Mouse (Mus musculus): ENCODE measurements around the gene Thap8.
"Not testable (repeated sequence)": the region's sequence is repeated elsewhere in the genome, so short reads cannot be mapped to it uniquely, and the experiment has no call there.

Gene Thap8

GRCm38 (mm10) chr7:30279951-30280669, at the start of gene Thap8, which contains the start of gene Wdr62:
Gene Thap8, plus strand, starts transcription at chr7:30280094.
Gene Wdr62, minus strand, starts transcription at chr7:30280419.
- DNase-seq (ENCODE audit: low spot score): peak; percentile 93

GRCm38 (mm10) chr7:30231328-30231668, 48.6 kb upstream of the Thap8 start:
- no peak for DNase-seq (ENCODE audit: low spot score)

- DNase-seq (ENCODE audit: low spot score): peak; percentile 98
Measured at GRCm38 (mm10) chr7:30231669-30232454, 48.0 kb upstream of the Thap8 start, which contains the start of the genes Polr2i and Tbcb. Gene Polr2i, plus strand, starts transcription at chr7:30231948. Gene Tbcb, minus strand, starts transcription at chr7:30232272.

- peak; percentile 88 for DNase-seq (ENCODE audit: low spot score)
Measured at GRCm38 (mm10) chr7:30232631-30233148, 47.2 kb upstream of the Thap8 start.

GRCm38 (mm10) chr7:30233387-30233786, 46.5 kb upstream of the Thap8 start:
- DNase-seq (ENCODE audit: low spot score): peak; percentile 70

- DNase-seq (ENCODE audit: low spot score): no peak
Measured at GRCm38 (mm10) chr7:30234276-30234858, 45.5 kb upstream of the Thap8 start.

- no peak for DNase-seq (ENCODE audit: low spot score)
Measured at GRCm38 (mm10) chr7:30235091-30235490, 44.8 kb upstream of the Thap8 start.

GRCm38 (mm10) chr7:30235625-30236024, 44.3 kb upstream of the Thap8 start, which contains the start of gene Ovol3:
Gene Ovol3, minus strand, starts transcription at chr7:30235725.
- no peak for DNase-seq (ENCODE audit: low spot score)

GRCm38 (mm10) chr7:30237374-30237773, 42.5 kb upstream of the Thap8 start:
- not testable (repeated sequence) for DNase-seq (ENCODE audit: low spot score)

GRCm38 (mm10) chr7:30251956-30252954, 27.6 kb upstream of the Thap8 start:
- DNase-seq (ENCODE audit: low spot score): peak; percentile 68

GRCm38 (mm10) chr7:30265041-30265440, 14.9 kb upstream of the Thap8 start:
- no peak for DNase-seq (ENCODE audit: low spot score)

GRCm38 (mm10) chr7:30265531-30265930, 14.4 kb upstream of the Thap8 start:
- no peak for DNase-seq (ENCODE audit: low spot score)

- no peak for DNase-seq (ENCODE audit: low spot score)
Measured at GRCm38 (mm10) chr7:30265935-30266334, 14.0 kb upstream of the Thap8 start.

GRCm38 (mm10) chr7:30266780-30267179, 13.1 kb upstream of the Thap8 start:
- no peak for DNase-seq (ENCODE audit: low spot score)

- no peak for DNase-seq (ENCODE audit: low spot score)
Measured at GRCm38 (mm10) chr7:30269641-30270040, 10.3 kb upstream of the Thap8 start.

GRCm38 (mm10) chr7:30274383-30274782, 5.5 kb upstream of the Thap8 start:
- no peak for DNase-seq (ENCODE audit: low spot score)

GRCm38 (mm10) chr7:30278911-30279310, 983 bp upstream of the Thap8 start:
- no peak for DNase-seq (ENCODE audit: low spot score)

- DNase-seq (ENCODE audit: low spot score): no peak
Measured at GRCm38 (mm10) chr7:30279536-30279935, 358 bp upstream of the Thap8 start.

GRCm38 (mm10) chr7:30280670-30281138, 810 bp downstream of the Thap8 start:
- DNase-seq (ENCODE audit: low spot score): peak; percentile 87

GRCm38 (mm10) chr7:30281522-30281921, 1.6 kb downstream of the Thap8 start:
- DNase-seq (ENCODE audit: low spot score): no peak

- DNase-seq (ENCODE audit: low spot score): no peak
Measured at GRCm38 (mm10) chr7:30282740-30283139, 2.8 kb downstream of the Thap8 start.
